Mouse (Mus musculus) kidney, adult 11 months (tissue): ENCODE data around the gene Pdk2.
"Not testable (repeated sequence)": the region's sequence is repeated elsewhere in the genome, so short reads cannot be mapped to it uniquely, and the experiment has no call there.

ENCODE experiments used
- DNase-seq: peaks from one replicate; pipeline ENCODE4 v3.0.0; 2022

Pdk2 gene

GRCm38 (mm10) chr11:95026849-95027248 is 14.3 kb downstream of the Pdk2 start:
- no peak for DNase-seq

GRCm38 (mm10) chr11:95026090-95026542 is 15.0 kb downstream of the Pdk2 start:
- peak; percentile 48 for DNase-seq

- DNase-seq: peak; percentile 43
Observed at GRCm38 (mm10) chr11:95025227-95026012, 15.7 kb downstream of the Pdk2 start.

- DNase-seq: peak; percentile 71
Observed at GRCm38 (mm10) chr11:95024439-95025184, 16.5 kb downstream of the Pdk2 start.

GRCm38 (mm10) chr11:95023481-95023880 is 17.7 kb downstream of the Pdk2 start:
- DNase-seq: no peak

GRCm38 (mm10) chr11:95022237-95022992 is 18.7 kb downstream of the Pdk2 start:
- no peak for DNase-seq

- DNase-seq: no peak
Observed at GRCm38 (mm10) chr11:95015484-95015883, 25.7 kb downstream of the Pdk2 start.

- no peak for DNase-seq
Observed at GRCm38 (mm10) chr11:95012487-95012886, 28.7 kb downstream of the Pdk2 start.

GRCm38 (mm10) chr11:95012075-95012474 is 29.1 kb downstream of the Pdk2 start:
- no peak for DNase-seq

- DNase-seq: no peak
Observed at GRCm38 (mm10) chr11:95011416-95011815, 29.7 kb downstream of the Pdk2 start.

- DNase-seq: not testable (repeated sequence)
Observed at GRCm38 (mm10) chr11:95010841-95011403, 30.2 kb downstream of the Pdk2 start.

- DNase-seq: no peak
Observed at GRCm38 (mm10) chr11:95010141-95010739, 30.9 kb downstream of the Pdk2 start.

- DNase-seq: no peak
Observed at GRCm38 (mm10) chr11:95009629-95010014, 31.5 kb downstream of the Pdk2 start, which contains the start of gene Samd14. Gene Samd14 (plus strand): TSS chr11:95009879.

GRCm38 (mm10) chr11:95008661-95009628 is 32.2 kb downstream of the Pdk2 start:
- DNase-seq: no peak

- no peak for DNase-seq
Observed at GRCm38 (mm10) chr11:95007418-95007817, 33.7 kb downstream of the Pdk2 start.

- DNase-seq: peak; percentile 71
Observed at GRCm38 (mm10) chr11:95006525-95007219, 34.5 kb downstream of the Pdk2 start.

GRCm38 (mm10) chr11:95006038-95006437 is 35.1 kb downstream of the Pdk2 start:
- no peak for DNase-seq

- DNase-seq: no peak
Observed at GRCm38 (mm10) chr11:95004937-95005198, 36.3 kb downstream of the Pdk2 start.

GRCm38 (mm10) chr11:95004136-95004936 is 36.8 kb downstream of the Pdk2 start:
- DNase-seq: no peak

- DNase-seq: no peak
Observed at GRCm38 (mm10) chr11:95002705-95003104, 38.4 kb downstream of the Pdk2 start.
